Mouse (Mus musculus): ENCODE measurements around the gene Dock4.

DNA sequence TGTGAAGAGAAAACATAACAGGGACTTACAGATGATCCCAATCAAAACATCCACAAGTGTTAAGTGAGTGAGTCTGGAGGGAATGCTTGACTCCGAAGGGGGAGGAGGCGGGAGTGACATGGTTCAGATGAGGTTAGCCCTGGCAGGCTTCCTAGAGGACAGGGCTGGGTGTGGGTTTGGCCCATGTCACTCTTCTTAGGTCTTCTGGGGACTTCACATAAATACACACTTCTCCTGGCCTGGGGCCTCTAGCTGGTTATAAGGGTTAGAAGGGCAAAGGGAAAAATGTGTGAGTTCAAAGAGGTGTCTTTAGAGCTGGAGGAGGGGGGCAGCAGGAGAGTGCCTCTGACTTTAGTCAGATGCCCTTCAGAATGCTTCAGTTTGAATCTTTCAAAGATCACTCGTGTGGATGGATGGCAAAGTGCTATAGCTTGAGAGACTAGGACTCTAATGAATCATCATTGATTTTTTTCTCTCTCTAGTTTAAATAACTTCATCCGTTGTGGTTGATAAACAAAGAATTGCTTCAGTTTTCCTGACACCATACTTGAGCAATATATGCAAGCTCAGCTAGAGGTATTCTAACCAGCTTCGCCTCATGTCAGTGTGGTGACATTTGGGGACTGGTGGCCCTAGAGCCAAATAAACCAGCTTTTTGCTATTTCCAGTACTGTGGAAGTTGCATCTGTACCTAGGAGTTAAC is 54.0 kb downstream of the Dock4 start:
- TF ChIP-seq CTCF (IDR thresholded peaks at IDR 0.05; ENCODE audit: control insufficient read depth, insufficient read depth, insufficient replicate concordance, low read depth, low read length) (no peak), POLR2A (IDR thresholded peaks at IDR 0.05; ENCODE audit: control insufficient read depth, low read depth, low read length) (no peak)
